Mouse (Mus musculus) neural tube, embryonic 14.5 days (tissue): ENCODE results near the gene Rragd. TPM values are rescaled to one million over a fixed set of nuclear protein-coding genes. Genes with fewer than 3 reads are reported as not detected.
A peak's percentile ranks its signal among the peaks of the same experiment; 100 is the strongest.
"Not testable (repeated sequence)": the region's sequence is repeated elsewhere in the genome, so short reads cannot be mapped to it uniquely, and the experiment has no call there.

Experiments used
- ATAC-seq: fragments of 200-750 bp; cut with Nextera tagmentation; 2 replicates; pipeline ENCODE4 v1.8.0; 2017; ENCODE audit warnings: low read depth, mild to moderate bottlenecking, moderate TSS enrichment, moderate library complexity
- H3K27ac ChIP-seq: fragments of 300-500 bp; sonication (generic); 2 replicates; pipeline ENCODE4 v1.5.1; 2014; ENCODE audit warnings: low read depth, mild to moderate bottlenecking, control low read depth, low read length, moderate library complexity, mixed read lengths
- H3K27me3 ChIP-seq: fragments of 300-500 bp; sonication (generic); 2 replicates; pipeline ENCODE4 v1.6.1; 2014; ENCODE audit warnings: low read length; ENCODE audit not compliant: control insufficient read depth, insufficient read depth
- H3K36me3 ChIP-seq: fragments of 300-500 bp; sonication (generic); 2 replicates; pipeline ENCODE4 v1.6.1; 2014; ENCODE audit warnings: low read length, mixed read lengths; ENCODE audit not compliant: control insufficient read depth, insufficient read depth
- H3K4me1 ChIP-seq: fragments of 300-500 bp; sonication (generic); 2 replicates; pipeline ENCODE4 v1.6.1; 2014; ENCODE audit warnings: low read length; ENCODE audit not compliant: control insufficient read depth, insufficient read depth
- H3K4me2 ChIP-seq: fragments of 300-500 bp; sonication (generic); 2 replicates; pipeline ENCODE4 v1.6.1; 2014; ENCODE audit warnings: mild to moderate bottlenecking, low read depth, low read length, control low read depth
- H3K4me3 ChIP-seq: fragments of 300-500 bp; sonication (generic); 2 replicates; pipeline ENCODE4 v1.5.1; 2014; ENCODE audit warnings: low read depth, low read length, control low read depth, mixed read lengths
- H3K9ac ChIP-seq: fragments of 300-500 bp; sonication (generic); replicated peaks from 2 replicates; pipeline ENCODE4 v1.6.1; 2014; ENCODE audit warnings: low read depth, mild to moderate bottlenecking, control low read depth, low read length, mixed read lengths
- H3K9me3 ChIP-seq: fragments of 300-500 bp; sonication (generic); 2 replicates; pipeline ENCODE4 v1.6.1; 2016; ENCODE audit warnings: low read length; ENCODE audit not compliant: control insufficient read depth
- WGBS: fragments of 180-500 bp; shearing (Covaris S2); extraction: QIAGEN DNeasy Blood & Tissue Kit; methylation state at CpG from one replicate; pipeline ENCODE4 v1.1.7; 2014; 5-methylcytosine and 5-hydroxymethylcytosine counted together
- polyA plus RNA-seq: library from polyadenylated mRNA; unstranded; fragments of >200 nt; fragmentation: Nextera tagmentation; extraction: Ambion mirVana; gene quantifications from 2 replicates; pipeline ENCODE4 v1.2.1, GENCODE M21; 2014

Gene Rragd
- polyA plus RNA-seq, 1 experiment from 2014 or later: 58.7 TPM

DNA sequence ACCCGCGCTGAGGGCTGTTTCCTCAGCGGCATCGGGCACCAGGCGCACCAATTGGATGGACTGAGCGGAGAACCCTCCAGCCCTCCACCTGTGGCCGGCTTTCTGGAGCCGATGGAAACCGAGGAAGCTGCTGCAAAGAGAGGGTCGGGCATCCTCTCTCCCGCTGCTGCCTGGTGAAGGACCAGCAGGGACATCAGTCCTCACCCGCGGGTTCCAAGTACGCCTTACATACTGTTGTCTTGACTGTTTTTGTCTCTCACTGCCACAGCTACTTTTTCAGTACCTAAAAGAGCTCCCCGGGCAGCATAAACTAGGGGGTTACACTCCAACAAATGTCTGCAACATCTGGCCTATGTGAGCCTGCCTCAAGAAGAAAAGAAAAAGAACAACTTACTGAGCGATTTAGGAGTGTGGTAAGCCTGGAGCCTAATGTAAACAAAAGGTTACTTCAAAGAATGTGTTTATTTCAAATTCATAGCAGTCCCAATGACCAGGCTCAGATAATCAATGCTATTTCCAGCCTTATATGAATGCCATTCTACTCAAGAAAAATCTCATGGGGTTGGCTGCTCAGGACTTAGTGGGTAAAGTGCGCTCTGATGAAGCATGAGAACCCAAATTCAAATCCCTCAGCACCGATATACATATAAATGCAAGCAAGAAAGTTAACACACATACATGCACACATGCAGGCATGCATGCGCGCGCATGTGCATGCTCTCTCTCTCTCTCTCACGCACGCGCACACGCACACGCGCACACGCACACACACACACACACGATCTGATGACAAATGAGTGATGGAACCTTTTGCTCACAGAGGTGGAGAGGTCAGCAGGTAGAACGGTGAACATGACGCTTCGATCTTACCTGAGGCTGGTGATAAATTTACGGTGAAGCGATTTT lies 31.5 kb upstream of the Rragd start:
- Histone ChIP-seq H3K27me3 (no peaks in the 10 kb centered on the region), H3K36me3 (no peaks in the 10 kb centered on the region), H3K4me2 (peak overlapping the region; percentile 81), H3K4me1 (0 out of 2 replicates have a peak, but pooled peaks cover 5% of the 10 kb centered on the region), H3K9ac (peak overlapping the region; percentile 58), H3K4me3 (peak overlapping the region; percentile 65), H3K27ac (no peak overlapping the region), H3K9me3 (no peaks in the 10 kb centered on the region)
- ATAC-seq: peak; percentile 62; the same call in 1 of the 2 replicates
- WGBS: 5% methylated on average over 34 of the region's 34 CpGs

DNA sequence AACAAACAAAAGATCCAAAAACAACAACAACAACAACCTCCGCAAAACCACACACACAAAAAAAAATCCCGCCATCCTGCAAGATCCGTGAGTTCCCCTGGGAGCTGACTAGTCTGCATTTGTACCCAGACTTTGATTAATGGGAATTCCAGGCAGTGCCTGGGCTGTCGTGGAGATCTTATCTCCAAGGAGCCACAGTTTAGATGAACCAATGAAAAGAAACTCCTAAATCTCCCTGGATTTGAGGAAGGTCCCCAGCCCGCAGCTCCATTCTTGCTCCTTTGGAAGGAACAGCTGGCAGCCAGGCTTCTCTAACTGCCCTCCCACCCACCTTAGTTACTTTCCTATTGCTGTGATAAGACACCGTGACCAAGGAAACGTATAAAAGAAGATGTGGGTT lies 30.2 kb upstream of the Rragd start:
- Histone ChIP-seq H3K9ac (no peak overlapping the region), H3K4me2 (0 out of 2 replicates have a peak overlapping the region, but pooled peaks have one; percentile 81), H3K4me3 (no peak overlapping the region; the same call in 1 of the 2 replicates), H3K36me3 (no peaks in the 10 kb centered on the region), H3K4me1 (0 out of 2 replicates have a peak, but pooled peaks cover 3% of the 10 kb centered on the region), H3K27ac (no peak overlapping the region), H3K9me3 (no peaks in the 10 kb centered on the region), H3K27me3 (no peaks in the 10 kb centered on the region)
- ATAC-seq: no peak
- 9% methylated on average over 7 of the region's 7 CpGs for WGBS

DNA sequence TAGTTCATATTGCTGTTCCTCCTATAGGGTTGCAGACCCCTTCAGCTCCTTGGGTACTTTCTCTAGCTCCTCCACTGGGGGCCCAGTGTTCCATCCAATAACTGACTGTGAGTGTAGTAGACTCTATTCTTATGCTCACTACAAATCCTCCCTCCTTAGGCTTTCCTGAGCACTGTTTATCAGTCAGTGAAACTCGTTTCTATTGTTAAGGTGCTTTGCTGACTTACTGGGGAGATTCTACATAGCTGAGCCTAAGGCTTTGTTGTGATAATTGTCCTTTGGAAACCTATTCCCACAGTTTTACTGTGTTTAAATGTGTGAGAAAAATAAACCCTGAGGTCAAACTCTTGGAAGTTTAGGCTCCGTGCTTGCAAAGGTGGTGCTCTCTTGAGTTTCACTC lies 26.4 kb upstream of the Rragd start:
- H3K36me3 ChIP-seq: no peaks in the 10 kb centered on the region
- H3K27ac ChIP-seq: no peak overlapping the region
- ATAC-seq: no peak
- H3K4me2 ChIP-seq: no peak overlapping the region
- no peaks in the 10 kb centered on the region for H3K27me3 ChIP-seq
- 0 out of 2 replicates have a peak, but pooled peaks cover 2% of the 10 kb centered on the region for H3K4me1 ChIP-seq
- H3K9ac ChIP-seq: no peak overlapping the region
- WGBS: 35% methylated on average over 2 of the region's 2 CpGs
- no peaks in the 10 kb centered on the region for H3K9me3 ChIP-seq
- H3K4me3 ChIP-seq: no peak overlapping the region

DNA sequence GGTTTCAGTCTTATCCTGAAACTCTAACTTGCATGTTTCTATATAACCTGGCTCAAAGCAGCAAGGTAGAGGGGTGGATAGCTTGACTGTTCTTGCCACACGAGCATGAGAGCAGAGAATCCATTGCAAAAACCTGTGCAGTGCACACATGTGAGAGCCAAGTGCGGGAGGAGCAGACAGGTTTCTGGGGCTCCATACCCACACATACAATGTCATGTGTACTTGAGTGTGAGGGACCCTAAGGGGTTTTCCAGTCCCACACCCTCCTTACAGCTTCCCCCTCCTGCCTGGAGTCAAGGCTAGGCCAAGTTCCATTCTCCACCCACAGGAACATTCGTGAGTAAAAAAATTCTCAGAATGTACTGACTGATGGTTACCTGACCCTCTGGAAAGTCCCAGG lies 21.4 kb upstream of the Rragd start:
- Histone ChIP-seq H3K27ac (no peak overlapping the region), H3K4me1 (no peaks in the 10 kb centered on the region), H3K36me3 (no peaks in the 10 kb centered on the region), H3K9me3 (no peaks in the 10 kb centered on the region), H3K9ac (no peak overlapping the region), H3K4me2 (no peak overlapping the region), H3K4me3 (no peak overlapping the region), H3K27me3 (no peaks in the 10 kb centered on the region)
- ATAC-seq: no peak
- 92% methylated on average over 3 of the region's 3 CpGs for WGBS

DNA sequence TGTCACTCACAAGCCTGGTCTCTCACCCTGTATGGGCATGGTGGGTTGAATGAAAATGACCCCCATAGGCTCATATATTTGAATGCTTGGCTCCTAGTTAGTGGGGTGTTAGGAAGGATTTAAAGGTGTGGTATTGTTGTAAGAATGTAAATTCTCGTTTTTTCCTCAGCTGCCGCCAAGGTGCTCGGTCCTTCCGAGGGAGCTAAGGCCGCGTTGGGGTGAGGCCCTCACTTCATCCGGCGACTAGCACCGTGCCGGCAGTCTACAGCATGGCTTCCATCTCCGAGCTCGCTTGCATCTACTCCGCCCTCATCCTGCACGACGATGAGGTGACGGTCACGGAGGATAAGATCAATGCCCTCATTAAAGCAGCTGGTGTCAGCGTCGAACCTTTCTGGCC lies 18.2 kb upstream of the Rragd start:
- H3K9me3 ChIP-seq, H3K27me3 ChIP-seq, H3K27ac ChIP-seq, ATAC-seq, H3K4me3 ChIP-seq, H3K4me1 ChIP-seq, H3K9ac ChIP-seq, H3K36me3 ChIP-seq, H3K4me2 ChIP-seq: not testable (repeated sequence)
- 91% methylated on average over 19 of the region's 19 CpGs for WGBS

DNA sequence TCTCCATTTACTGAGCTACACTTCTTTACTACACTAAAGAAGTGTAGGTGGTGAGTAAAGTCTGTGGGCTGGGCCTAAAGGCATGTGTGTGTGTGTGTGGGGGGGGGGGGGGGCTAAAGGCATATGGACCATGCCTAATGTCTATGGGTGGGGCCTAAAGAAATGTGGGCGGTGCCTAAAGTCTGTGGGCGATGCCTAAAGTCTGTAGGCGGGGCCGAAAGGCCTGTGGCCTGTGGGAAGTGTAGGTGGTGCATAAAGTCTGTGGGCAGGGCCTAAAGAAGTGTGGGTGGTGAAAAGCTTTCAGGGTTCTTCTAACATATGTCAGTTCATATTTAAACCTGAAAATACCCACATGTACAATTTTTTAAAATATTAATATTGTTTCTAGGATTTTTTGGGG lies 5.5 kb upstream of the Rragd start:
- ATAC-seq: no peak
- Histone ChIP-seq H3K9ac (no peak overlapping the region), H3K36me3 (no peaks in the 10 kb centered on the region), H3K9me3 (no peaks in the 10 kb centered on the region), H3K27ac (no peak overlapping the region), H3K27me3 (no peaks in the 10 kb centered on the region), H3K4me2 (no peak overlapping the region), H3K4me1 (0 out of 2 replicates have a peak, but pooled peaks cover 4% of the 10 kb centered on the region), H3K4me3 (no peak overlapping the region)
- WGBS: 88% methylated on average over 4 of the region's 4 CpGs

DNA sequence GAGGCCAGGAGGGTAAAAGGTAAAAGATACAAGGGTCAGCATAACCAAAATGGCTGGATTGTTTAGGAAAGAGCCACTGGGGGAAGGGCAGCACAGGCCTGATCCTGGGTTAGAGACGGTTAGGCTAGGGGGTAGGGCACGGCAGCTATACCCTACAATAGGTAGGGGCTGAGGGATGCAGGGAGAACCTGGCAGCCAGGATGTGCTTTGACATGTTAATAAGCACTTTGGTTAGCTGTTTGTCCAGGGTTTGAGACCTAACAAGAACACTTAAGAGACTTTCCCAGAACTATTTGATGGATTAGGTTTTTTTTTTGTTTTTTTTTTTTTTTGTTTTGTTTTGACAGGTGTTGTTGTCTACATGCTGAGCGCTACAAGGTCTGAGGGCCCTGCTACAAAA lies 2.8 kb upstream of the Rragd start:
- Histone ChIP-seq H3K4me1 (peaks cover 5% of the 10 kb centered on the region; the same call in 1 of the 2 replicates), H3K9ac (no peak overlapping the region), H3K9me3 (no peaks in the 10 kb centered on the region), H3K4me3 (no peak overlapping the region), H3K4me2 (no peak overlapping the region), H3K27me3 (no peaks in the 10 kb centered on the region), H3K36me3 (no peaks in the 10 kb centered on the region), H3K27ac (no peak overlapping the region)
- WGBS: 77% methylated on average over 3 of the region's 3 CpGs
- no peak for ATAC-seq

DNA sequence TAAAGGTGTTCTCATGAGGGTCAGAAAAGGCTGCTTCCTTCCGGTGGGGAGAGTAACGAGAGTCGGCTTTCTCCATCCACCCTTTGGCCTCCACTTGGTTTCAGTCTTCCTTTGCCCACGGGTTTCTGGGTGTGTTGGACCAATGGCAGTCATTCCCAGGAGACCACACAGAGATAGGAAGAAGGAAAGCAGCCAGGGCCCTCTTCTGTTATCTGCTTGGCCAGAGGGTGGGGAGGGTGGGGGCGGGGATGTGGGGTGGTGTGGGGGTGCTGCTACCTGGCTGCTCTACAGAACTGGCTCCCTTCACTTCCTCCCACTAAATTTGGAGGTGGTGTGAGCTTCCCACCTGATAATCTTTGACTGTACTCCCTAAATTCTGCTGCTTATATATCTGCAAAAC lies 1.2 kb upstream of the Rragd start:
- no peak overlapping the region for H3K9ac ChIP-seq
- H3K9me3 ChIP-seq: no peaks in the 10 kb centered on the region
- no peaks in the 10 kb centered on the region for H3K36me3 ChIP-seq
- no peak for ATAC-seq
- H3K4me1 ChIP-seq: peaks cover 13% of the 10 kb centered on the region; the same call in 1 of the 2 replicates
- WGBS: 32% methylated on average over 5 of the region's 5 CpGs
- H3K27me3 ChIP-seq: no peaks in the 10 kb centered on the region
- no peak overlapping the region for H3K4me3 ChIP-seq
- H3K27ac ChIP-seq: no peak overlapping the region
- H3K4me2 ChIP-seq: no peak overlapping the region; the same call in 1 of the 2 replicates

DNA sequence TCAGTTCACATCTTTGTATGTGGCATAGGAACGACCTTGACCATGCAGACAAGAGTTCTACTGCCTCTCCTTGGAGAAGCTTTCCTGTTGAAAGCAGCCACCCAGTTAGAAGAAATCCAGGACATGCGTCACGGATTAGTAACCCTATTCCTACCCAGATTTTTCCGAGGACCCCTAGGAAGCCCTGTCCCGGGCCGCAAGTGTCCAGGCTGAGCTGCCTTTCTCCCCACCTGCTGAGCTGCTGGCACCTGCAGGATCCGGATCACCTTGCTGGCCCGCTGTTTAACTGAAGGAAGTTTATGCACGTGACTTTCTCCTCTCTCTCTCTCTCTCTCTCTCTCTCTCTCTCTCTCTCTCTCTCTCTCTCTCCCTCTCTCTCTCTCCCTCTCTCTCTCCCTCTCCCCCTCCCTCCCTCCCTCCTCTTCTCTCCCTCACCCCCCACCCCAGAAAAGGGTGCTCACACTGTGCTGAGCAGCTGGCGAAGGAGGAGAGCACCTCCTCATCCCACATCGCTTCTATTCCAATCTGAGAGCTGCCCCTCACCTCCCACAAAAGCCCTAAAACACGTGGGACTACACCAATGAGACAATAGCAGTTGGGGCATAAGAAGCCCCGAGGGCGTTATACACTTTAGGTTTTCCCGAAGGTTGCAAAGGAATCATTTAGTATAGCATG lies 659 bp upstream of the Rragd start:
- H3K36me3 ChIP-seq: no peaks in the 10 kb centered on the region
- H3K4me3 ChIP-seq: peak overlapping the region; percentile 94
- H3K27ac ChIP-seq: peak overlapping the region; percentile 89
- H3K4me1 ChIP-seq: peaks cover 13% of the 10 kb centered on the region; the same call in 1 of the 2 replicates
- 0 out of 2 replicates have a peak overlapping the region, but pooled peaks have one; percentile 88 for H3K9ac ChIP-seq
- WGBS: 2% methylated on average over 15 of the region's 15 CpGs
- H3K4me2 ChIP-seq: peak overlapping the region; percentile 87
- H3K27me3 ChIP-seq: no peaks in the 10 kb centered on the region
- no peaks in the 10 kb centered on the region for H3K9me3 ChIP-seq
- ATAC-seq: peak; percentile 55
